Mouse (Mus musculus): ENCODE results near the gene Bhlhb9.

Gene Bhlhb9

DNA sequence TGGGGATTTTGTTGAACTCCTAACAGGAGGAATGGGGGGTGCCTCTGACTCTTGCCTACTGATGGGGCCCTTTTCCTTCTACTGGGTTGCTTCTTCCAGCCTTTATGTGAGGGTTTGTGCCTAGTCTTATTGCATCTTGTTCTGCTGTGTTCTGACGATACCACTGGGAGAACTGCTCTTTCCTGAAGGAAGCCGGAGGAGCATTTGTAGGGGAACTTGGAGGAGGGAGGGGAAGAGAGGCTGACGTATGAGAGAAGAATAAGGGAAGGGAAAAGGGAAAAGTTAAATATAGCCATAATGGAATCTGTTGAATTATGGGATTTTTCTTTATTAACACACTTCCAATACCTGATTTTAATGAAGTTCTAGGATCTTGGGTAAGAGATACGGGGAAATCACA is 119.2 kb downstream of the Bhlhb9 start:
- in situ Hi-C loops (cut with MboI) = no loop called here

DNA sequence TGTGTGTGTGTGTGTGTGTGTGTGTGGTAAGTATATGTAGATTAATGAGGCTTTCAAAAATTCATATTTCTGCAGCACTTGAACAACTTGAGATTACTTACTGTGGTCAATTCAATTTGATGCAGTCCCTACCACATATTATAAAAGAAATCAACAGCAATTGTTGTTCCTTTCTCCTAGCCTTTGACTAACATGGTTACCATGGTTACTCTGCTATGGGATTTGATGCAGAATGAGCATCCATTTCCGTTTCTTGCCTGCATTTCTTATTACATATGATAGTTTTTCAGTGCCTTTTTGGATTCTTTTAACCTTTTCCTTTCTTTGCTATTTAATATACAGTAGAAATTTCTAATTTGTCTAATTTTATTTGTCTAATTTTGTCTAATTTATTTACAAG is 119.7 kb downstream of the Bhlhb9 start:
- in situ Hi-C loops (cut with MboI) = no loop called here

DNA sequence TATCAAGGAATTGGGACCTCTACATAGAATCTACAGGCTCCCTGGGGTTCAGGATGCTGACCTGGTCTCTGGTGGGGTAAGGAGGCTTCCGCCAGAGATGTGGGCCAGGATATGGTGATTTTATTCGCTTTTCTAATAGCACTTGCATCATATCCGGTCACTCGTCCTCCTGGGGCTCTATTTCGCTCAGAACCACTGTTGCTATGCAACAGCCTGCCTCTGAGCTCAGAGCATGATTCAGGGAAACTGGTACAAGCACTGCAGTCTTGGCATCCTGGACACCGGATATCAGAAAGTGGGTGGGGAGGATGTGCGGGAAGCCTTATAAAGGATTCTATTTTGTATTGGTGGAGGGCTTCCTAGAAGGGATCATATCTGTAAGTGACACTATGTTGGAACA is 124.8 kb downstream of the Bhlhb9 start:
- in situ Hi-C loops (cut with MboI) = no loop called here

DNA sequence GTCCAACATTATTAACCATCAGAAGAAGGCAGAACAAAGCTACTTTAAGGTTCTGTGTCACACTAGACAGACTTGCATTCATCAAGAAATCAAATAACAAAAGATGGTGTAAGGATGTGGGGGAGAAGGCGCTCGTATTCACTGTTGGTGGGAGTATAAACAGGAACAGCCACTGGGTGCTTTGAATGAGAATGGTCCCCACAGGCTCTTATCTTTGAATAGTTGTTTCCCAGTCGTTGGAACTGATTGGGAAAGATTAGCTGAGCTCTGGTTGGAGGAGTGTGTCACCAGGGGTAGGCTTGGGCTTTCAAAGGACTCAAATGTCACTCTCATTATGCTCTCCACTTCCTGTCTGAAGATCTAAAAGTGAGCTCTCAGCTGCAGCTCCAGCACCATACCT is 128.5 kb downstream of the Bhlhb9 start:
- in situ Hi-C loops (cut with MboI) = no loop called here

GRCm38 (mm10) chrX:135928588-135928987 is 131.2 kb downstream of the Bhlhb9 start:
- in situ Hi-C loops (cut with MboI) = no loop called here

GRCm38 (mm10) chrX:135936452-135936851 is 139.1 kb downstream of the Bhlhb9 start:
- in situ Hi-C loops (cut with MboI) = no loop called here

Measured in mature B cell (primary cell).